Mouse (Mus musculus): ENCODE measurements around the gene Gm17268.

- TF ChIP-seq POLR2A (IDR thresholded peaks at IDR 0.05; ENCODE audit: control insufficient read depth, low read depth, low read length): no peak
- TF ChIP-seq CTCF (IDR thresholded peaks at IDR 0.05; ENCODE audit: control insufficient read depth, insufficient read depth, insufficient replicate concordance, low read depth, low read length): no peak
Observed at GRCm38 (mm10) chr11:82041671-82042080, 3.3 kb upstream of the Gm17268 start.

All from testis, adult 2 months (tissue).